ENCODE assay signal across 9 mouse cellular contexts in genomic region chr4:32343256-32344165, GRCm38 (mm10).
DNase-seq lines count a peak whose midpoint lies in the region; ATAC-seq lines count a peak whose summit lies in the region.
"Had no signal": no experiment of that assay in that cellular context is flagged by ENCODE, and none has a peak within 500 bp of the region (broad histone marks: within the 10 kb centered on the region; RNA-seq: fewer than 3 reads in every experiment).

No protein-coding gene starts in this region.

- DNase-seq in frontal cortex, postnatal 14 days (ENCODE audit: low spot score in 2 of 2): no peak
- DNase-seq in A20 (ENCODE audit: low read depth, low spot score): peak; percentile 35
- no peak for DNase-seq in left cerebral cortex, postnatal 36 days (ENCODE audit: low spot score in 2 of 2)
- DNase-seq: kidney, adult 18-20 months had no signal

- WGBS in midbrain, embryonic 15.5 days: 48% methylated on average over 14 of the region's 14 CpGs

- no peak overlapping the region for H3K9ac ChIP-seq in midbrain, embryonic 15.5 days

- intact Hi-C loops in left cerebral cortex, postnatal 36 days (cut with DNase I): no loop called here

- H3K4me1 ChIP-seq in midbrain, embryonic 15.5 days: peaks cover 20% of the 10 kb centered on the region

- H3K9me3 ChIP-seq in midbrain, embryonic 15.5 days: no peaks in the 10 kb centered on the region

- no peaks in the 10 kb centered on the region for H3K36me3 ChIP-seq in midbrain, embryonic 15.5 days (replicated peaks)

- H3K27me3 ChIP-seq in midbrain, embryonic 15.5 days (replicated peaks): no peaks in the 10 kb centered on the region

- H3K27ac ChIP-seq in midbrain, embryonic 15.5 days: peak overlapping the region; percentile 1; the same call in 1 of the 2 replicates

- H3K4me2 ChIP-seq in midbrain, embryonic 15.5 days: no peak overlapping the region

- H3K4me3 ChIP-seq in midbrain, embryonic 15.5 days: no peak overlapping the region

- peak; percentile 26; the same call in 1 of the 2 replicates for ATAC-seq in frontal cortex, adult (ENCODE audit: low TSS enrichment)
- peak; percentile 60 to 68 for ATAC-seq in hematopoietic stem cell, adult 5-6 weeks (replicated peaks in 1 of 2; ENCODE audit: insufficient read depth in 1 of 2, low FRiP score in 2 of 2, low TSS enrichment in 1 of 2, low read depth in 1 of 2, poor library complexity in 2 of 2, severe bottlenecking in 2 of 2)
- ATAC-seq in midbrain, embryonic 15.5 days (replicated peaks): no peak
- no peak for ATAC-seq in cerebellum, adult (ENCODE audit: insufficient number of reproducible peaks, low FRiP score, low TSS enrichment)
- ATAC-seq in erythroid progenitor cell, adult 5-6 weeks (replicated peaks; ENCODE audit: low FRiP score, poor library complexity, severe bottlenecking): no peak

Comparison
In these comparisons a context has a peak if more than half of its experiments do, and no peak if none do; other contexts are left out.
1. ATAC-seq: peak in frontal cortex, adult (single experiment) and hematopoietic stem cell, adult 5-6 weeks (2 of 2); none in midbrain, embryonic 15.5 days (single experiment), cerebellum, adult (single experiment) and erythroid progenitor cell, adult 5-6 weeks (single experiment).